Mouse (Mus musculus): ENCODE data around the gene Gm21411. TPM values are rescaled to one million over a fixed set of nuclear protein-coding genes. Genes with fewer than 3 reads are reported as not detected.

Gene Gm21411
- polyA plus RNA-seq (2017; shearing (Covaris generic)): not detected

GRCm38 (mm10) chr4:146909386-146910137 is at the start of gene Gm21411:
Gm21411 (minus strand) TSS chr4:146909590.

Other genes starting within 250 kb of the Gm21411 start
- gene Zfp989, start 62.4 kb upstream of the Gm21411 start, polyA plus RNA-seq (2017; shearing (Covaris generic)): 3.2 TPM
- gene Rex2, start 112.3 kb upstream of the Gm21411 start, polyA plus RNA-seq (2017; shearing (Covaris generic)): 0.49 TPM
- 5.3 TPM for gene Zfp991, start 222.4 kb upstream of the Gm21411 start, polyA plus RNA-seq (2017; shearing (Covaris generic))

Measured in effector memory CD4-positive, alpha-beta T cell, adult 7 months (primary cell).